Mouse (Mus musculus): ENCODE measurements around the gene Alg14.

Alg14 gene

GRCm38 (mm10) chr3:121405101-121405500 is 113.5 kb downstream of the Alg14 start:
- no peak for DNase-seq (ENCODE audit: low spot score in 2 of 2)

GRCm38 (mm10) chr3:121407417-121407816 is 115.8 kb downstream of the Alg14 start:
- DNase-seq (ENCODE audit: low spot score in 2 of 2) = no peak

GRCm38 (mm10) chr3:121408386-121408785 is 116.8 kb downstream of the Alg14 start:
- DNase-seq (ENCODE audit: low spot score in 2 of 2) = no peak

DNA sequence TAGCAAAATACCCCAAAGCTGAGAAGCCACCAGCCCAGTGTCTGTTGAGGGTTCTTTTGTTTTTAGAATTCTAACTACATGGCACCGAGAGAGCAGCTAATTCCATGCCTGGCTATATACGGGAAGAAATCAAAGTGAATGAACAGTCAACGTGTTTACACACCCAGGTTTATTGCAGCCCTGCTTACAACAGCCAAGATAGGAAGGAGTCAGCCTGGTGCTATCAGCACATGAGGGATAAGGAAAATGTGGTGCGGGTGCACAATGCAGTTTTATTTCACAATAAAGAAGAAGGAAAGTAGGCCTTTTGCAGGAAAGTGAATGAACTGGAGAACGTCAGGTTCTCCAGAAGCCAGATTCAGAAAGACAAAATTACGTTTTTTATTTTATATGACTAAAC is 119.9 kb downstream of the Alg14 start:
- DNase-seq (ENCODE audit: low spot score in 2 of 2) = no peak
